Mouse (Mus musculus): ENCODE data around the gene Impdh2. TPM values are rescaled to one million over a fixed set of nuclear protein-coding genes. Genes with fewer than 3 reads are reported as not detected.
A peak's percentile ranks its signal among the peaks of the same experiment; 100 is the strongest.

The Impdh2 gene
- polyA plus RNA-seq (2015; fragmentation: Nextera tagmentation; extraction: Ambion mirVana): 99.5 and 107 TPM in 2 replicates

GRCm38 (mm10) chr9:108560227-108560841 lies at the start of gene Impdh2:
Impdh2 (plus strand) TSS chr9:108560286.
- Histone ChIP-seq H3K27me3 (replicated peaks) (no peaks in the 10 kb centered on the region), H3K36me3 (peaks cover 86% of the 10 kb centered on the region), H3K4me2 (peak within 1 kb of the TSS; percentile 76), H3K27ac (replicated peaks) (peak within 1 kb of the TSS; percentile 87), H3K9me3 (no peaks in the 10 kb centered on the region), H3K4me3 (peak within 1 kb of the TSS; percentile 64), H3K4me1 (peaks cover 15% of the 10 kb centered on the region), H3K9ac (peak within 1 kb of the TSS; percentile 86)
- WGBS: under 1% methylated on average over 52 of the region's 53 CpGs
- ATAC-seq (ENCODE audit: extremely low read depth, insufficient number of reproducible peaks, low FRiP score, low TSS enrichment): peak; percentile 97

- under 1% methylated on average over 54 of the region's 55 CpGs for WGBS
- Histone ChIP-seq H3K36me3 (peaks cover 61% of the 10 kb centered on the region), H3K4me2 (peak within 1 kb of the TSS; percentile 94), H3K4me1 (peaks cover 29% of the 10 kb centered on the region), H3K27ac (replicated peaks) (peak within 1 kb of the TSS; percentile 99), H3K4me3 (peak within 1 kb of the TSS; percentile 98), H3K9me3 (no peaks in the 10 kb centered on the region), H3K27me3 (replicated peaks) (no peaks in the 10 kb centered on the region), H3K9ac (peak within 1 kb of the TSS; percentile 98)
- peak; percentile 89 for ATAC-seq (ENCODE audit: extremely low read depth, insufficient number of reproducible peaks, low FRiP score, low TSS enrichment)
These were observed 43.5 kb upstream of the Impdh2 start, which contains the start of gene Qrich1 for GRCm38 (mm10) chr9:108516380-108517251. Qrich1 (plus strand) TSS chr9:108516806.

DNA sequence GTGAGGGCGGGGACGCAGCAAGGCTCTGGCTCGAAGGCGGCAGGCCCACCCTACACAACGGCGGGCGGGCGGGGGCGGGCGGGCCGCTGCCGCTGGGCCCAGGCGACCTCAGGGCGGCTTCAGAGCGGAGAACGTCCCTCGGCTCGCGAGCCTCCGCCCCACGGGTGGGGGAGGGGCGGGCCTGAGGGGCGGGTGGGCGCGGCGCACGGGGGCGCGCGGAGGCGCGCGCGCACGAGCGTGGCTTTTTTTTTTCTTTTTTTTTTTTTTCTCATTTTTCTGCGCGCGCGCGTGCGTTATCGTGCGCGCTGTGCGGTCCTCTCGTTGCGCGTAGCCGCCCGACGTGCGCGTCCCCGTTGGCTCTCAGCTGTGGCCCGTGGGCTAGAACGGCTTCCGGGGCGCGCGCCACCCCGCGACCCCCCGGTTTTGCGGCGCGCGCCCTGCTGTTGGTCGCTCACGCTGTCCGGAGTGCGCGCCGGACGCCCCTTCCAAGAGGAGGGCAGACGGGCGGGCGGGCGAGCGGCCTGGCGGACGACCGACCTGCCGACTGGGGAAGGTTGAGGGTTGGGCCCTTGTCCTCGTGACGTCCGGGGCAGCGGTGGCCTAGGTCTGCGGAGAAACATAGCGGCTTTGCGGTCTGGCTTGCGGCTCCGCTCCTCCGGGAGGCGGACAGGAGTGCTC lies 42.7 kb upstream of the Impdh2 start:
- peak; percentile 74 for ATAC-seq (ENCODE audit: extremely low read depth, insufficient number of reproducible peaks, low FRiP score, low TSS enrichment)
- WGBS: 0% methylated on average over 65 of the region's 95 CpGs
- peak overlapping the region; percentile 94 for H3K4me2 ChIP-seq
- peak overlapping the region; percentile 98 for H3K4me3 ChIP-seq
- peaks cover 35% of the 10 kb centered on the region for H3K4me1 ChIP-seq
- peak overlapping the region; percentile 99 for H3K27ac ChIP-seq (replicated peaks)
- H3K36me3 ChIP-seq: peaks cover 54% of the 10 kb centered on the region
- no peaks in the 10 kb centered on the region for H3K9me3 ChIP-seq
- peak overlapping the region; percentile 98 for H3K9ac ChIP-seq
- H3K27me3 ChIP-seq (replicated peaks): no peaks in the 10 kb centered on the region

- no peak for ATAC-seq (ENCODE audit: extremely low read depth, insufficient number of reproducible peaks, low FRiP score, low TSS enrichment)
- Histone ChIP-seq H3K36me3 (peaks cover 51% of the 10 kb centered on the region), H3K4me3 (peak overlapping the region; percentile 98)
These were observed 42.2 kb upstream of the Impdh2 start for GRCm38 (mm10) chr9:108517931-108518332.

DNA sequence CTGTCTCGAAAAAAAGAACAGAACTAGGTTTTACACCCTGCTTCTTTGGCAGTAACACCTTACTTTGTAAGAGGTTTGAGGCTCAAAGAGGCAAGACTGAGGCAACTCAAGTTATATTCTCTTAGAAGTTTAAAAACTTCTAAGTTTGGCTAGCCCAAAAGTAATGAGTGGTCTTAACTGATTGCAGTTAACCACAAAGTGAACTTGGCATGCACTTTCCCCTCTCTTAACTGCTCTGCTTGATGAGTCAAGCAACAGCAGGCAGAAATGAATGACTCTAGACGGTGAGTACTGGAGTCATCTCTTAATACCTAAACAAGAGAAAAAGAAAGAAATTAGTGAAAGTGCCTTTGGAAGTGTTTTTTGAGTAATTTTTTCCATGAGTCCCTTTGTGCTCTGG lies 38.5 kb upstream of the Impdh2 start:
- WGBS: 70% methylated on average over 2 of the region's 2 CpGs
- no peak overlapping the region for H3K4me3 ChIP-seq
- peaks cover 33% of the 10 kb centered on the region for H3K36me3 ChIP-seq
- no peaks in the 10 kb centered on the region for H3K27me3 ChIP-seq (replicated peaks)
- H3K4me2 ChIP-seq: no peak overlapping the region
- no peak for ATAC-seq (ENCODE audit: extremely low read depth, insufficient number of reproducible peaks, low FRiP score, low TSS enrichment)
- H3K9me3 ChIP-seq: no peaks in the 10 kb centered on the region
- peaks cover 31% of the 10 kb centered on the region for H3K4me1 ChIP-seq
- H3K27ac ChIP-seq (replicated peaks): no peak overlapping the region
- H3K9ac ChIP-seq: no peak overlapping the region

More at GRCm38 (mm10) chr9:108517931-108518332, 42.2 kb upstream of the Impdh2 start:
- under 1% methylated on average over 13 of the region's 13 CpGs for WGBS
- Histone ChIP-seq H3K4me2 (peak overlapping the region; percentile 94), H3K9ac (peak overlapping the region; percentile 98), H3K27ac (replicated peaks) (peak overlapping the region; percentile 99), H3K4me1 (peaks cover 35% of the 10 kb centered on the region), H3K27me3 (replicated peaks) (no peaks in the 10 kb centered on the region), H3K9me3 (no peaks in the 10 kb centered on the region)

- Histone ChIP-seq H3K4me3 (no peak overlapping the region), H3K36me3 (peaks cover 40% of the 10 kb centered on the region), H3K9ac (no peak overlapping the region), H3K4me2 (no peak overlapping the region), H3K27ac (replicated peaks) (no peak overlapping the region), H3K4me1 (peaks cover 31% of the 10 kb centered on the region), H3K9me3 (no peaks in the 10 kb centered on the region), H3K27me3 (replicated peaks) (no peaks in the 10 kb centered on the region)
- ATAC-seq (ENCODE audit: extremely low read depth, insufficient number of reproducible peaks, low FRiP score, low TSS enrichment): no peak
- WGBS: 97% methylated on average over 4 of the region's 4 CpGs
These were observed 36.7 kb upstream of the Impdh2 start for GRCm38 (mm10) chr9:108523341-108523740.

DNA sequence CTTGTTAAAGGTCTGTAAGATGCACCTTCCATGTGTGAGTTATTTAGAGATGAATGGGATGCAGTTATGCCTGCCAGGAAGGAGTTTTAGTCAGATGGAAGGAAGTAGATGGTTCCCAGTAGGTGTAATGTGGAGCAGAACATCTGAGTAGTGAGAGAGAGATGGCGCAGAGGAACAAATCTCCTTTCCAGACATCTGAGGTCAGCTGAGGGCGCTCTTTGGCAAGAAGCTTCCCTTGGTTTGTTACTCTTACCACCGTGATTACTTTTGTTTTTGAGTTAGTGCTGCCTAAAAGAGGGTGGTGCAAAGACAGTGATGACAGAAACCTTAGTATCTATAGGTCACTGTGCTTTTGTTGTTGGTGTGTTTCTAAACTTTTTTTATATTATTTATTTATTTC lies 34.7 kb upstream of the Impdh2 start:
- H3K36me3 ChIP-seq: peaks cover 45% of the 10 kb centered on the region
- no peaks in the 10 kb centered on the region for H3K27me3 ChIP-seq (replicated peaks)
- 69% methylated on average over 3 of the region's 3 CpGs for WGBS
- no peak overlapping the region for H3K4me2 ChIP-seq
- no peak overlapping the region for H3K27ac ChIP-seq (replicated peaks)
- H3K4me3 ChIP-seq: no peak overlapping the region
- peaks cover 14% of the 10 kb centered on the region for H3K4me1 ChIP-seq
- ATAC-seq (ENCODE audit: extremely low read depth, insufficient number of reproducible peaks, low FRiP score, low TSS enrichment): no peak
- H3K9ac ChIP-seq: no peak overlapping the region
- no peaks in the 10 kb centered on the region for H3K9me3 ChIP-seq

DNA sequence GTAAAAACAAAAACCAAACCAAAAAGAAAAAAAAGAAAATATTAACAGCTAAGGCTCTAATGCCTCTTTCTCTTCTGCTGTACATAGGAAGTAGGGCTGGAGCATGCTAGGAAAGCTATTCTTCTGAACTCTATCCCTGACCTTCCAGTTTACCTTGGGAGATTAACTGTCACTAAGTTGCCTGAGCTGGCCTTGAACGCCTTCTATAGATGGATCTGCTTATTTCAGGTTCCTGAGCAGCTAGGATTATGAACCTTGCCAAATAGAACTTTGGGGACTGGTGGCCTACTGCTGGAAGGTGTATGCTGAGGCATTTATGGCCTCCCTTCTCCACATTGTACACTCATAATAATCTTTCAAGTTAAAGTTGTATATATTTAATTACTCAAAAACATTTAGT lies 29.1 kb upstream of the Impdh2 start:
- H3K27me3 ChIP-seq (replicated peaks): no peaks in the 10 kb centered on the region
- no peak overlapping the region for H3K9ac ChIP-seq
- ATAC-seq (ENCODE audit: extremely low read depth, insufficient number of reproducible peaks, low FRiP score, low TSS enrichment): no peak
- H3K4me1 ChIP-seq: no peaks in the 10 kb centered on the region
- H3K4me2 ChIP-seq: no peak overlapping the region
- no peak overlapping the region for H3K4me3 ChIP-seq
- H3K27ac ChIP-seq (replicated peaks): no peak overlapping the region
- no peaks in the 10 kb centered on the region for H3K9me3 ChIP-seq
- WGBS: 84% methylated on average over 1 of the region's 1 CpGs
- H3K36me3 ChIP-seq: peaks cover 83% of the 10 kb centered on the region

DNA sequence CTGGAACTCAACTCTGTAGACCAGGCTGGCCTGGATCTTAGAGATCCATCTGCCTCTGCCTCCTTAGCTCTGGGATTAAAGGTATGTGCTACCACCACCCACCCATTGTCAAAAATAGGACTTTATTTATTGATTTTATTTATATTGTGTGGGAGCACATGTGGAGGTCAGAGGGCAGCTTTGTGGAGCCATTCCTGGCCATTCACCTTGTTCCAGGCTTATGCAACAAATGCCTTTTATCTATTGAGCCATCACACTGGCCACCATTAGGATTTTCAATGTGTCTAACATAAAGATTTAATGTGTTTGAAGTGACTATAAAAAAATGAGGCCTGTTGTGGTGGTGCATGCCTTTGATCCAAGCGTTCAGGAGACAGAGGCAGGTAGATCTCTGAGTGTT lies 28.6 kb upstream of the Impdh2 start:
- Histone ChIP-seq H3K9me3 (no peaks in the 10 kb centered on the region), H3K4me2 (no peak overlapping the region), H3K4me1 (no peaks in the 10 kb centered on the region), H3K9ac (no peak overlapping the region), H3K36me3 (peaks cover 88% of the 10 kb centered on the region), H3K4me3 (no peak overlapping the region), H3K27ac (replicated peaks) (no peak overlapping the region), H3K27me3 (replicated peaks) (no peaks in the 10 kb centered on the region)
- ATAC-seq (ENCODE audit: extremely low read depth, insufficient number of reproducible peaks, low FRiP score, low TSS enrichment): no peak
- 92% methylated on average over 1 of the region's 1 CpGs for WGBS

GRCm38 (mm10) chr9:108540846-108541245 lies 19.2 kb upstream of the Impdh2 start:
- no peak overlapping the region for H3K27ac ChIP-seq (replicated peaks)
- H3K36me3 ChIP-seq: peaks cover 98% of the 10 kb centered on the region
- no peaks in the 10 kb centered on the region for H3K27me3 ChIP-seq (replicated peaks)
- no peak overlapping the region for H3K4me3 ChIP-seq
- H3K9ac ChIP-seq: no peak overlapping the region
- H3K4me1 ChIP-seq: no peaks in the 10 kb centered on the region
- ATAC-seq (ENCODE audit: extremely low read depth, insufficient number of reproducible peaks, low FRiP score, low TSS enrichment): no peak
- no peaks in the 10 kb centered on the region for H3K9me3 ChIP-seq
- no peak overlapping the region for H3K4me2 ChIP-seq

DNA sequence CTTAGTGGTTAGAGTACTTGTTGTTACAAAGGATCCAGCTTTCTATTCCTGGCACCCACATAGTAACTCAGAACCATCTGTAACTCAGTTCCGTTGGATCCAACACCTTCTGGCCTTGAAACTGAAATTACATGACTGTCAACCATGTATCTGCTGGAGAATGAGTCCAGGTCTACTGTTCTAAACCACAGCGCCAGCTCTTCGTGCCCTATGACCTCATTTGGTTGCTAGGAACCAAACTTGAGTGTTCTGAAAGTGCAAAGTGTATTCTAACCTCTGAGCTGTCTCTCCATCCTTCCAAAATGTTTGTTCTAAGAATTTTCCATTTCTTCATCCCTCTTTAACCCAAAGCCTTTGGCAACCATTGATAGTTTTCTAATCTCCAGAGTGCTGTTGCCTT lies 14.1 kb upstream of the Impdh2 start:
- Histone ChIP-seq H3K27ac (replicated peaks) (no peak overlapping the region), H3K9me3 (no peaks in the 10 kb centered on the region), H3K36me3 (peaks cover 96% of the 10 kb centered on the region), H3K9ac (no peak overlapping the region), H3K4me3 (no peak overlapping the region), H3K4me1 (no peaks in the 10 kb centered on the region), H3K27me3 (replicated peaks) (no peaks in the 10 kb centered on the region), H3K4me2 (no peak overlapping the region)
- 91% methylated on average over 3 of the region's 3 CpGs for WGBS
- ATAC-seq (ENCODE audit: extremely low read depth, insufficient number of reproducible peaks, low FRiP score, low TSS enrichment): no peak

Data from heart, embryonic 13.5 days (tissue).